Mouse (Mus musculus) NIH3T3 (cell line): ENCODE measurements around the gene Tmem82.

ENCODE experiments used
- DNase-seq: peaks from one replicate; pipeline ENCODE4 v3.0.0-alpha.2; 2012; ENCODE audit warnings: low read depth

The Tmem82 gene

GRCm38 (mm10) chr4:141609538-141609937, 8.9 kb downstream of the Tmem82 start:
- peak; percentile 58 for DNase-seq

GRCm38 (mm10) chr4:141605861-141606260, 12.6 kb downstream of the Tmem82 start, which contains the start of gene Fblim1:
Gene Fblim1 (minus strand): TSS chr4:141606096.
- DNase-seq: peak; percentile 52

GRCm38 (mm10) chr4:141605421-141605820, 13.0 kb downstream of the Tmem82 start:
- DNase-seq: no peak

GRCm38 (mm10) chr4:141604493-141604892, 13.9 kb downstream of the Tmem82 start:
- DNase-seq: peak; percentile 84

- DNase-seq: peak; percentile 58
Observed at GRCm38 (mm10) chr4:141603921-141604320, 14.5 kb downstream of the Tmem82 start.

GRCm38 (mm10) chr4:141602523-141603223, 15.8 kb downstream of the Tmem82 start:
- no peak for DNase-seq

GRCm38 (mm10) chr4:141601148-141601862, 17.1 kb downstream of the Tmem82 start:
- no peak for DNase-seq

- DNase-seq: no peak
Observed at GRCm38 (mm10) chr4:141600364-141600763, 18.1 kb downstream of the Tmem82 start.

GRCm38 (mm10) chr4:141599251-141600141, 18.9 kb downstream of the Tmem82 start:
- peak; percentile 59 for DNase-seq

GRCm38 (mm10) chr4:141598894-141599250, 19.6 kb downstream of the Tmem82 start:
- no peak for DNase-seq

- DNase-seq: peak; percentile 85
Observed at GRCm38 (mm10) chr4:141598199-141598893, 20.1 kb downstream of the Tmem82 start.

- no peak for DNase-seq
Observed at GRCm38 (mm10) chr4:141596700-141597328, 21.6 kb downstream of the Tmem82 start.

- no peak for DNase-seq
Observed at GRCm38 (mm10) chr4:141595605-141596268, 22.7 kb downstream of the Tmem82 start.

GRCm38 (mm10) chr4:141595138-141595537, 23.3 kb downstream of the Tmem82 start:
- no peak for DNase-seq

- peak; percentile 54 for DNase-seq
Observed at GRCm38 (mm10) chr4:141591547-141591946, 26.9 kb downstream of the Tmem82 start.

GRCm38 (mm10) chr4:141583919-141584318, 34.5 kb downstream of the Tmem82 start:
- no peak for DNase-seq

GRCm38 (mm10) chr4:141581051-141581450, 37.4 kb downstream of the Tmem82 start:
- no peak for DNase-seq

GRCm38 (mm10) chr4:141578833-141579232, 39.6 kb downstream of the Tmem82 start:
- no peak for DNase-seq

GRCm38 (mm10) chr4:141576877-141577276, 41.6 kb downstream of the Tmem82 start:
- DNase-seq: peak; percentile 43

GRCm38 (mm10) chr4:141576404-141576803, 42.0 kb downstream of the Tmem82 start:
- no peak for DNase-seq
